Mouse (Mus musculus) stomach, postnatal 0 days (tissue): ENCODE results near the gene Mettl7a2. TPM values are rescaled to one million over a fixed set of nuclear protein-coding genes. Genes with fewer than 3 reads are reported as not detected.
"Not testable (repeated sequence)": the region's sequence is repeated elsewhere in the genome, so short reads cannot be mapped to it uniquely, and the experiment has no call there.

Source experiments
- ATAC-seq: fragments of 200-750 bp; cut with Nextera tagmentation; 2 replicates; pipeline ENCODE4 v1.8.0; 2017; ENCODE audit not compliant: low FRiP score, low TSS enrichment
- DNase-seq: peaks from one replicate; pipeline ENCODE4 v3.0.0-alpha.2; 2016; ENCODE audit warnings: low spot score
- H3K27ac ChIP-seq: fragments of 300-500 bp; sonication (generic); replicated peaks from 2 replicates; pipeline ENCODE4 v1.5.1; 2014; ENCODE audit warnings: mild to moderate bottlenecking, control low read depth
- H3K27me3 ChIP-seq: fragments of 300-500 bp; sonication (generic); 2 replicates; pipeline ENCODE4 v1.6.1; 2014; ENCODE audit warnings: low read length; ENCODE audit not compliant: control insufficient read depth, insufficient read depth
- H3K36me3 ChIP-seq: fragments of 300-500 bp; sonication (generic); 2 replicates; pipeline ENCODE4 v1.6.1; 2014; ENCODE audit warnings: low read length, mixed read lengths; ENCODE audit not compliant: control insufficient read depth, insufficient read depth
- H3K4me1 ChIP-seq: fragments of 300-500 bp; sonication (generic); replicated peaks from 2 replicates; pipeline ENCODE4 v1.6.1; 2014; ENCODE audit warnings: antibody characterized with exemption; ENCODE audit not compliant: control insufficient read depth, insufficient read depth
- H3K4me2 ChIP-seq: fragments of 300-500 bp; sonication (generic); replicated peaks from 2 replicates; pipeline ENCODE4 v1.6.1; 2014; ENCODE audit warnings: low read depth, mild to moderate bottlenecking, control low read depth, moderate library complexity
- H3K4me3 ChIP-seq: fragments of 300-500 bp; sonication (generic); 2 replicates; pipeline ENCODE4 v1.5.1; 2014; ENCODE audit warnings: low read depth, low read length, control low read depth
- H3K9ac ChIP-seq: fragments of 300-500 bp; sonication (generic); 2 replicates; pipeline ENCODE4 v1.6.1; 2014; ENCODE audit warnings: mild to moderate bottlenecking, low read length, control low read depth, mixed read lengths
- H3K9me3 ChIP-seq: fragments of 300-500 bp; sonication (generic); 2 replicates; pipeline ENCODE4 v1.6.1; 2016; ENCODE audit warnings: low read length; ENCODE audit not compliant: control insufficient read depth
- CTCF ChIP-seq: IDR thresholded peaks from 2 replicates; pipeline ENCODE4 v1.5.1; 2016; ENCODE audit warnings: antibody characterized with exemption, low read depth, mild to moderate bottlenecking, moderate library complexity
- EP300 ChIP-seq: optimal IDR thresholded peaks from 2 replicates; pipeline ENCODE3; 2016; ENCODE audit warnings: antibody characterized with exemption
- WGBS: fragments of 180-500 bp; shearing (Covaris S2); extraction: QIAGEN DNeasy Blood & Tissue Kit; methylation state at CpG from one replicate; pipeline ENCODE4 v1.1.7; 2014; 5-methylcytosine and 5-hydroxymethylcytosine counted together
- polyA plus RNA-seq: library from polyadenylated mRNA; unstranded; fragments of >200 nt; fragmentation: Nextera tagmentation; extraction: Ambion mirVana; gene quantifications from 2 replicates; pipeline ENCODE4 v1.2.1, GENCODE M21; 2015

The Mettl7a2 gene
- polyA plus RNA-seq, 1 experiment from 2014 or later: not detected

DNA sequence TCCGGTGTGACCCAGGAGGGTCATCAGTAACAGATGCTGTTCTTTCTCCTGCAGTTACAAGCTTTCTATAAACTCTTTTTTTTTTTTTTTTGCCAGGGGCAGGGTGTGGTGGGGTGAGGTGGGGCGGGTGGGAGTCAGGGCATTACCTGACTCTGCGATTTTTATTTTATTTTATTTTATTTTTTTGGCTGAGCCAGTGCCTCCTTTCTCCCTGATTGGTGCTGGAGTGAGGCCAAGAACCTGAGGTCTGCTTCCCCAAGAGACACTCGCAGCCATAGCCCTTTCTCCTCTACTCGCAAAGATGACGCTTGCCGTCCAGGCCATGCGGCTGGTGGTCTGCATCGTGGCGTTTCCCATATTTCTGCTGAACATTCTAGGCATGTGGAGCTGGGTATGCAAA is 18.4 kb upstream of the Mettl7a2 start, which contains the start of gene Mettl7a3:
TSS of gene Mettl7a3 (plus strand) at position 301 of the 400 bp plus-strand sequence.
- 77% methylated on average over 10 of the region's 10 CpGs for WGBS
- Histone ChIP-seq H3K4me3 (no peak within 1 kb of the TSS), H3K4me2 (no peak within 1 kb of the TSS), H3K27me3 (no peaks in the 10 kb centered on the region), H3K4me1 (no peaks in the 10 kb centered on the region), H3K36me3 (no peaks in the 10 kb centered on the region), H3K9ac (no peak within 1 kb of the TSS), H3K9me3 (no peaks in the 10 kb centered on the region), H3K27ac (no peak within 1 kb of the TSS)
- TF ChIP-seq CTCF (no peak), EP300 (no peak)
- no peak for DNase-seq
- ATAC-seq: no peak

- not testable (repeated sequence) for DNase-seq, H3K27me3 ChIP-seq
Observed at GRCm38 (mm10) chr15:100337328-100337727, 15.7 kb upstream of the Mettl7a2 start.

GRCm38 (mm10) chr15:100337847-100338246 is 15.2 kb upstream of the Mettl7a2 start:
- 20% methylated on average over 10 of the region's 10 CpGs for WGBS
- not testable (repeated sequence) for H3K9ac ChIP-seq, H3K4me2 ChIP-seq, H3K4me3 ChIP-seq, H3K4me1 ChIP-seq, H3K36me3 ChIP-seq, H3K9me3 ChIP-seq, H3K27ac ChIP-seq, H3K27me3 ChIP-seq
- ATAC-seq (peak; percentile 61; the same call in 1 of the 2 replicates), DNase-seq (peak; percentile 48)
- TF ChIP-seq CTCF: peak; percentile 68

More at GRCm38 (mm10) chr15:100337328-100337727, 15.7 kb upstream of the Mettl7a2 start:
- H3K4me2 ChIP-seq, H3K4me3 ChIP-seq, H3K27ac ChIP-seq, H3K9me3 ChIP-seq, H3K9ac ChIP-seq, H3K4me1 ChIP-seq, H3K36me3 ChIP-seq: not testable (repeated sequence)
- peak; percentile 51; the same call in 1 of the 2 replicates for ATAC-seq

- DNase-seq, H3K27ac ChIP-seq, H3K9me3 ChIP-seq, H3K9ac ChIP-seq, ATAC-seq, H3K4me1 ChIP-seq, H3K4me3 ChIP-seq, H3K36me3 ChIP-seq, H3K27me3 ChIP-seq, H3K4me2 ChIP-seq: not testable (repeated sequence)
- WGBS: 28% methylated on average over 4 of the region's 5 CpGs
Observed at GRCm38 (mm10) chr15:100341314-100341980, 11.6 kb upstream of the Mettl7a2 start.

DNA sequence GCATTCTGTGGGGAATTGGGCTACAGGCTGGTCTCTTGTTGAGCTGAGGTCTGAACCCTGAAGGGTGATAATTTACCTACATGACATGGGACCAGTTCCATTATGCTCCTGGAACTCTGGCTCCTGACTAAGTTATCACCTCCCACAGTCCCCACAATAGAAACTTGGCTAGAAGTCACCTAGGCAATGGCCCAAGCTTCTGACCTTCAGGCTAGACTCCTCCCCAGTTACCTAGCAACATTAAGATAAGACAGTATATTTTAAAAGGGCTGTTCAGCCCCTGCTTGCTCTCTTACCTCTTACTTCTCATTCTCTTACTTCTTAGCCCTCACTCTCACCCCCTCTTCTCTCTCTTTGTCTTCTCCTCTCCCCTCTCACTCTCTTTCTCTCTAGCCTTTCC is 7.5 kb upstream of the Mettl7a2 start:
- Histone ChIP-seq H3K9me3 (no peaks in the 10 kb centered on the region), H3K9ac (no peak overlapping the region), H3K27me3 (no peaks in the 10 kb centered on the region), H3K27ac (no peak overlapping the region), H3K4me2 (no peak overlapping the region), H3K4me3 (no peak overlapping the region), H3K4me1 (no peaks in the 10 kb centered on the region), H3K36me3 (no peaks in the 10 kb centered on the region)
- DNase-seq (no peak), ATAC-seq (no peak)
- TF ChIP-seq EP300 (no peak), CTCF (no peak)

- DNase-seq (peak; percentile 38), ATAC-seq (no peak)
- Histone ChIP-seq H3K4me3 (no peak overlapping the region), H3K36me3 (no peaks in the 10 kb centered on the region), H3K27me3 (no peaks in the 10 kb centered on the region), H3K27ac (no peak overlapping the region), H3K4me1 (no peaks in the 10 kb centered on the region), H3K9me3 (no peaks in the 10 kb centered on the region), H3K4me2 (no peak overlapping the region), H3K9ac (no peak overlapping the region)
- no peak for TF ChIP-seq CTCF
- TF ChIP-seq EP300: no peak
- WGBS: 57% methylated on average over 14 of the region's 14 CpGs
Observed at GRCm38 (mm10) chr15:100346761-100347160, 6.2 kb upstream of the Mettl7a2 start.
